Mouse (Mus musculus) cerebellum, adult 2 months (tissue): ENCODE data around the gene Prdm12.

Source experiments
- CTCF ChIP-seq: fragments of 200-500 bp; IDR thresholded peaks from 2 replicates; pipeline ENCODE4 v1.5.1; 2011; ENCODE audit warnings: low read depth, mild to moderate bottlenecking, control low read depth, low read length, moderate library complexity, borderline replicate concordance; ENCODE audit not compliant: insufficient read depth
- POLR2A ChIP-seq: fragments of 200-500 bp; IDR thresholded peaks from 2 replicates; pipeline ENCODE4 v1.6.1; 2011; ENCODE audit warnings: low read length, control low read depth, borderline replicate concordance; ENCODE audit not compliant: insufficient read depth

DNA sequence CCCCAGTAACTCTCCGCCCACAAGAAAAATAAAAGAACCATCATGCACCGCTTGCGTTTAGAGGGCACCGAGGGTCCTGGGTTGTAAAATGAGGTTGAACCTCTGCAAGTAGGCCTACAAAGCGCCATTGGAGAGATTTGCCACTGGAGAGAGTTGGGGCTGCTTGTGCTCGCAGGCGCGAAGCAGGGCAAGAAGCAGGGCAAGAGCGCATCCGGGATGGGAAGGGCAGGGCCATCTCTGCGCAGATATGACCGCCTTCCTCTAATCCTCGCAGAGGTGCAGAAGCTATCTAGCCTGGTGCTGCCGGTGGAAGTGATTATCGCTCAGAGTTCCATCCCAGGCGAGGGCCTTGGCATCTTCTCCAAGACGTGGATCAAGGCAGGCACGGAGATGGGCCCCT, 2.1 kb downstream of the Prdm12 start:
- TF ChIP-seq CTCF = no peak
- no peak for TF ChIP-seq POLR2A
